Mouse (Mus musculus) liver, embryonic 14.5 days (tissue): ENCODE measurements around the gene Cdkn1b.

Experiments
- CTCF ChIP-seq: IDR thresholded peaks from 2 replicates; pipeline ENCODE4 v1.5.1; 2016; ENCODE audit warnings: antibody characterized with exemption, low read depth, control low read depth
- EP300 ChIP-seq: IDR thresholded peaks from 2 replicates; pipeline ENCODE4 v1.6.1; 2016; ENCODE audit warnings: antibody characterized with exemption, low read depth

DNA sequence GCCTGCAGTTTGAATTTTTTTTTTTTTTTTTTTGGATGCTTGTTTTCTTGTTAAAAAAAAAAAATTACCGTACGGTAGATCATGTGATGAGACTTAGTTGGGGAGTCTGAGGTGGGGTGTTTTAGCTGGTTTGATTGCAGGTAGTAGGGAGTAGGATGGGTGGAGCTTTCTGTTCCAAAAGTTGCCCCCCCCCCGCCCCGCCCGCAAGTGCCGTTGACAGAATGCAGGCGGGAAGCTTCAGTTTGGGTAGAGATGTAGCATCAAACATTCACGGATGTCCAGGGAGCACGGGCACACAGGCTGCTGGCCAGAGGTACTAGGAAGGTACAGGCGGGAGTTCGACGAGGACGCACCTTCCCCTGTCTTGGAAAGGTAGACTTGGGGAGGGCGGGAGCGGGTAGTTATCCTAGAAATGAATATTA lies 8.7 kb downstream of the Cdkn1b start:
- TF ChIP-seq CTCF (no peak), EP300 (peak; percentile 39; the same call in 1 of the 2 replicates)
